Mouse (Mus musculus): ENCODE measurements around the gene Mctp1. TPM values are rescaled to one million over a fixed set of nuclear protein-coding genes. Genes with fewer than 3 reads are reported as not detected.

The Mctp1 gene
- polyA plus RNA-seq, 1 experiment from 2014 or later: 1.3 TPM

DNA sequence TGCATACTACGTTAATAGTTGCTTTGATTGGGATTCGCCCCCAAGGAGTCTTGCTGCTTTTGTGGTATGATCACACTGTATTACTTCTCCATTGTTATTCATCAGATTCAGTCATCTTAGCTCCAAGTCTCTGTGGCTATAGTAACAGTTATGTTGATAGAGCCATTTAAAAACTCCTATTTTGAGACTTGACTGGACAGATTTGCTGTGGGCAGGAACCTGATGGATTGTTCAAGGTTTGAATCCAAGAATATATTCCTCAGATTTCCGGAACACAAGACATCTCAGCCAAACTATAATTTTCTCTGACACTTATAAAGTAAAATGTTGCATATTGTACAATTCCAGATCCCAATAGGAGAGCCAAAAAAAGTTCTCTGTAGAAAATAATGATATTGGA, 443.4 kb downstream of the Mctp1 start:
- H3K4me3 ChIP-seq (ENCODE audit: low read depth, low read length): no peak overlapping the region
- no peaks in the 10 kb centered on the region for H3K4me1 ChIP-seq (ENCODE audit: control insufficient read depth, insufficient read depth, low read length)
- no peak for DNase-seq (ENCODE audit: low spot score)
- 74% methylated on average over 3 of the region's 3 CpGs for WGBS
- H3K4me2 ChIP-seq (ENCODE audit: low read depth, low read length): no peak overlapping the region
- no peaks in the 10 kb centered on the region for H3K36me3 ChIP-seq (ENCODE audit: control insufficient read depth, insufficient read depth, low read length)
- H3K9ac ChIP-seq (ENCODE audit: low read depth, low read length): no peak overlapping the region
- H3K9me3 ChIP-seq (ENCODE audit: control insufficient read depth, low read length): no peaks in the 10 kb centered on the region
- no peak overlapping the region for H3K27ac ChIP-seq (replicated peaks; ENCODE audit: low read depth, low read length)
- ATAC-seq (ENCODE audit: low read depth): no peak
- H3K27me3 ChIP-seq (replicated peaks; ENCODE audit: control insufficient read depth, insufficient read depth, low read length): no peaks in the 10 kb centered on the region

DNA sequence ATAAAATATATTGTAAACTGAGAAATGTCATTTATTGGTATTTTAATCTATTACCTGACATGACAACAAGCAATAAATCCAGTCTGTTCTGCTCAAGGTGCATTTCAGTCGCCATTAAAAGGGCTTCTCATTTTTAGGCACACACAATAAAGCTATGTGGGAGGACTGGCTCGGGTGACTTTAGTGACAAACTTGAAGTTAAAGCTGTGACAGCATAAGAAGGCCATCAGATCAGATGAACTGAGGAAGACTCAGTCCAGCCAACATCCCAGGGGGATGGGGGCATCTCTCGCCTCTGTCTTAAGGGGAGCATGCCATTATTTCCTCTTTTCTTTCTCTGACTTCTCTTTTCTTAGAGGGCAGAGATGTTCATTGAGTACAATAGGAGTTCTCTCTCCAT, 453.7 kb downstream of the Mctp1 start:
- no peaks in the 10 kb centered on the region for H3K9me3 ChIP-seq (ENCODE audit: control insufficient read depth, low read length)
- H3K4me1 ChIP-seq (ENCODE audit: control insufficient read depth, insufficient read depth, low read length): no peaks in the 10 kb centered on the region
- 74% methylated on average over 3 of the region's 3 CpGs for WGBS
- DNase-seq (ENCODE audit: low spot score) (no peak), ATAC-seq (ENCODE audit: low read depth) (no peak)
- H3K27ac ChIP-seq (replicated peaks; ENCODE audit: low read depth, low read length): no peak overlapping the region
- H3K27me3 ChIP-seq (replicated peaks; ENCODE audit: control insufficient read depth, insufficient read depth, low read length): no peaks in the 10 kb centered on the region
- H3K9ac ChIP-seq (ENCODE audit: low read depth, low read length): no peak overlapping the region
- H3K4me2 ChIP-seq (ENCODE audit: low read depth, low read length): no peak overlapping the region
- no peak overlapping the region for H3K4me3 ChIP-seq (ENCODE audit: low read depth, low read length)
- H3K36me3 ChIP-seq (ENCODE audit: control insufficient read depth, insufficient read depth, low read length): no peaks in the 10 kb centered on the region

DNA sequence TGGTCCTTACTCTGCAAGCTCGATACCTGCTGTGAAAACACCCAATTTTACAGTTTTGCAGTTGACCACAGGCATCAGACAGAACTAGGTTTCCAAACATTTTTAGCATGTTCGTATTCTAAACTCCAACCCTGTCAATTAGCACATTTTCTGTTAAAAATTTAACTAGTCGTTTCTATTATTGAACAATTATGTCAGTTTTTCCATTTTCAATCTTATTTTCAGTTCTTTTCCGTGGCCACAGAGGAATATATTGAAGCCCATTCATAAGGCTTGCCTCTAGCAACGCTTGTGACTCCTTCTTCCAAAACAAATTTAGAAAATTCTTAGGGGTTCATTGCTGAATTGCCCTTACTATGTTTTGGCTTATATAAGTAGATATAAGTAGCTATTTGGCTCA, 456.4 kb downstream of the Mctp1 start:
- WGBS: 65% methylated on average over 5 of the region's 5 CpGs
- no peaks in the 10 kb centered on the region for H3K36me3 ChIP-seq (ENCODE audit: control insufficient read depth, insufficient read depth, low read length)
- DNase-seq (ENCODE audit: low spot score) (no peak), ATAC-seq (ENCODE audit: low read depth) (no peak)
- no peaks in the 10 kb centered on the region for H3K9me3 ChIP-seq (ENCODE audit: control insufficient read depth, low read length)
- H3K4me1 ChIP-seq (ENCODE audit: control insufficient read depth, insufficient read depth, low read length): no peaks in the 10 kb centered on the region
- H3K4me2 ChIP-seq (ENCODE audit: low read depth, low read length): no peak overlapping the region
- H3K4me3 ChIP-seq (ENCODE audit: low read depth, low read length): no peak overlapping the region
- no peak overlapping the region for H3K27ac ChIP-seq (replicated peaks; ENCODE audit: low read depth, low read length)
- no peak overlapping the region for H3K9ac ChIP-seq (ENCODE audit: low read depth, low read length)
- H3K27me3 ChIP-seq (replicated peaks; ENCODE audit: control insufficient read depth, insufficient read depth, low read length): no peaks in the 10 kb centered on the region

DNA sequence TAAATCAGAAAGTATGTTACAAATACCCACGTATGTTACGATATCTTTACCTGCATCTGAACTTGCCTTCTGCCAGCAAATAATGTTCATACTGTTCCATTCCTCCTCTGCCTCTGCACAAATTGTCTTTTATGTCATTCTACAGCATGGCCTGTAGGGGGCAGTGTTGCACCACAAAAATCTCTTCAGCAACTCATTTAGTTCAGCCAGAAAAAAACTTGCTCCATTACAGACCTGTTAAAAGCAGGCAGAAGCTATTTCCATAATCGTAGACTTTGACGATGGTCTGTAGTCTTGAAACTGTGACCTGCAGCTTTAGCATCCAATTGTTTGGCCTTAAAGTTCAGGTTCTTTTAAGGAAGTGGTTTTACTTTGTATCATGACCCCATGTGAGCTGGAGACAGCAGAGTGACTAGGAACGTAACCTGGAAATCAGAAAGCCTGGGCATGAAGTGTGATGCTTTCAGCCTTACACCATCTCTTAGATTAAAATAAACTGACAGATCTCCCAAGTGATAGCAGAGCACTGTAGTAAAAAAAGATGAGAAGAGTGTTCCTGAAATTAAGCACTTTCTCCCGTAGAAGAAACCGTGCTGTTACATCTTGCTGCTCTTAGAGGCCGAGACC, 460.4 kb downstream of the Mctp1 start:
- Histone ChIP-seq H3K36me3 (ENCODE audit: control insufficient read depth, insufficient read depth, low read length) (no peaks in the 10 kb centered on the region), H3K27ac (replicated peaks; ENCODE audit: low read depth, low read length) (no peak overlapping the region), H3K4me3 (ENCODE audit: low read depth, low read length) (no peak overlapping the region), H3K9ac (ENCODE audit: low read depth, low read length) (no peak overlapping the region), H3K4me1 (ENCODE audit: control insufficient read depth, insufficient read depth, low read length) (no peaks in the 10 kb centered on the region), H3K27me3 (replicated peaks; ENCODE audit: control insufficient read depth, insufficient read depth, low read length) (no peaks in the 10 kb centered on the region), H3K4me2 (ENCODE audit: low read depth, low read length) (no peak overlapping the region), H3K9me3 (ENCODE audit: control insufficient read depth, low read length) (no peaks in the 10 kb centered on the region)
- 0 out of 2 replicates have a peak, but pooled peaks have one; percentile 41 for ATAC-seq (ENCODE audit: low read depth)
- WGBS: 48% methylated on average over 8 of the region's 8 CpGs
- DNase-seq (ENCODE audit: low spot score): peak; percentile 72

DNA sequence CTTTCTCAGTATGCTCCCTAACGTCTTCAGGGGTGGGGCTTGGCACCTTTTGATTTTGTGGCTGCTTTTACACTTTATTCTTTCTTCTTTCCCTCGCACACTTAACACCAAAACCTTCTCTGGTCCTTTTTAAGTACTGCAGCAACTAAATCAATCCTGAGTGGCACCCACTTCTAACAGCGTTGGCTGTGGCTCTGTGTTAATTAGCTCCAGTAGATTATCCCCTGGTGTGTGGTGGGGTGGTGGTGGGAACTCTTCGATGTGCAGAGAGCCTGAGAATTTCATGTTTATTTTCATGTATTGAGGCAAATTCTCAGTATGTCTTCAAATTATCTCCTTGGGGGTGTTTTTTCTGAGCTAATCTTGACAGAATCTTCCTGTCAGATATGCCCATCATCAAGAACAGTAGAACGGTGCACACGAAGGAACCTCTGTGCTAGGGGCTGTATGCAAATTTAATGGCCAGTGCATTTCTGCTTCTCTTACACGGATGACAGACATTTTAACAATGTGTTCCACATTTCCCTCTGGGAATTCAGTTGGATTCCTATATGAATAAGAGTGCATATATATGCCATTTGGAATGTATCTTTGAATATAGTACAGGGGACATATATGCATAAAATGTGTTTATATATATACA, 466.2 kb downstream of the Mctp1 start:
- ATAC-seq (ENCODE audit: low read depth) (no peak), DNase-seq (ENCODE audit: low spot score) (no peak)
- Histone ChIP-seq H3K36me3 (ENCODE audit: control insufficient read depth, insufficient read depth, low read length) (no peaks in the 10 kb centered on the region), H3K4me2 (ENCODE audit: low read depth, low read length) (no peak overlapping the region), H3K4me3 (ENCODE audit: low read depth, low read length) (no peak overlapping the region), H3K9me3 (ENCODE audit: control insufficient read depth, low read length) (no peaks in the 10 kb centered on the region), H3K27ac (replicated peaks; ENCODE audit: low read depth, low read length) (no peak overlapping the region), H3K9ac (ENCODE audit: low read depth, low read length) (no peak overlapping the region), H3K27me3 (replicated peaks; ENCODE audit: control insufficient read depth, insufficient read depth, low read length) (no peaks in the 10 kb centered on the region), H3K4me1 (ENCODE audit: control insufficient read depth, insufficient read depth, low read length) (no peaks in the 10 kb centered on the region)
- WGBS: 40% methylated on average over 7 of the region's 7 CpGs

DNA sequence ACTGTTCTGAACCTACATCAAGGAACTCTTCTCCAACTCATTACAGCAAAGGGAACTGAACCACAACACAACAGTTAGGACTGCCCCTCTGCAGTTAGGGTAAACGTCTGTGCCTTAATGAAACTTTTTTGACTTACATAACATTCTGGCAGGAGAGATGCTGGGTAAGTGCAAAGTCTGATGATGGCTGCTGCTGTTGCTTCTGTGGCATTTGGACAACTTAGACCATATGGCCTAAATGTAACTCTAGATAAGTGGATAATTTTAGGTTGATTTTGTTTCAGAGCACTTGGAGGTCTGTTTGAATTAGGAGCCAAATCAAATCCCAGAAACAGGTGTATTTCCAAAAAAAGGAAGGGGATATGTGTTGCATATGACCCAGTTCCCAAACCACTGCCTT, 470.0 kb downstream of the Mctp1 start:
- Histone ChIP-seq H3K27me3 (replicated peaks; ENCODE audit: control insufficient read depth, insufficient read depth, low read length) (no peaks in the 10 kb centered on the region), H3K9ac (ENCODE audit: low read depth, low read length) (no peak overlapping the region), H3K4me3 (ENCODE audit: low read depth, low read length) (no peak overlapping the region), H3K27ac (replicated peaks; ENCODE audit: low read depth, low read length) (no peak overlapping the region), H3K9me3 (ENCODE audit: control insufficient read depth, low read length) (no peaks in the 10 kb centered on the region), H3K4me1 (ENCODE audit: control insufficient read depth, insufficient read depth, low read length) (no peaks in the 10 kb centered on the region), H3K4me2 (ENCODE audit: low read depth, low read length) (no peak overlapping the region), H3K36me3 (ENCODE audit: control insufficient read depth, insufficient read depth, low read length) (no peaks in the 10 kb centered on the region)
- WGBS: 6% methylated on average over 1 of the region's 1 CpGs
- no peak for DNase-seq (ENCODE audit: low spot score)
- ATAC-seq (ENCODE audit: low read depth): no peak

DNA sequence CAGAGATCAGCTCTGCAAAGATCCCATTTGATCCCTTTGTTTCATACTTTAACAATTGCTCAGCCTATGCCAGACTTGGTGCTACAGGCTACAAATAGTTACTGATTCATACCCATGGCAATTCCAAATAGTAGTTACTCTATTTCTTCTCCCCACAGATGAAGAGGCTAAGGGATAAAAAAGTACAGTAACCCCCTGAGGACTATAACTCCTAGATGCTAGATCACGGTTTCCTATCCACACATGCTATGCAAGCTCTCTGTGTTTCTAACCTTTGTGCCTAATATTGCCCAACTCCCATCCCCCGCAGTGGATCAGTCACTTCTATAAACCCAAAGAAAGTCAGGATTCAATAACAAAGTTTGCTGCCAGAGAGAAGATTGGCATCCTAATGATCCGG, 470.7 kb downstream of the Mctp1 start:
- Histone ChIP-seq H3K27me3 (replicated peaks; ENCODE audit: control insufficient read depth, insufficient read depth, low read length) (no peaks in the 10 kb centered on the region), H3K9me3 (ENCODE audit: control insufficient read depth, low read length) (no peaks in the 10 kb centered on the region), H3K9ac (ENCODE audit: low read depth, low read length) (no peak overlapping the region), H3K4me2 (ENCODE audit: low read depth, low read length) (no peak overlapping the region), H3K4me3 (ENCODE audit: low read depth, low read length) (no peak overlapping the region), H3K4me1 (ENCODE audit: control insufficient read depth, insufficient read depth, low read length) (no peaks in the 10 kb centered on the region), H3K36me3 (ENCODE audit: control insufficient read depth, insufficient read depth, low read length) (no peaks in the 10 kb centered on the region), H3K27ac (replicated peaks; ENCODE audit: low read depth, low read length) (no peak overlapping the region)
- WGBS: 51% methylated on average over 3 of the region's 3 CpGs
- ATAC-seq (ENCODE audit: low read depth): no peak
- no peak for DNase-seq (ENCODE audit: low spot score)

DNA sequence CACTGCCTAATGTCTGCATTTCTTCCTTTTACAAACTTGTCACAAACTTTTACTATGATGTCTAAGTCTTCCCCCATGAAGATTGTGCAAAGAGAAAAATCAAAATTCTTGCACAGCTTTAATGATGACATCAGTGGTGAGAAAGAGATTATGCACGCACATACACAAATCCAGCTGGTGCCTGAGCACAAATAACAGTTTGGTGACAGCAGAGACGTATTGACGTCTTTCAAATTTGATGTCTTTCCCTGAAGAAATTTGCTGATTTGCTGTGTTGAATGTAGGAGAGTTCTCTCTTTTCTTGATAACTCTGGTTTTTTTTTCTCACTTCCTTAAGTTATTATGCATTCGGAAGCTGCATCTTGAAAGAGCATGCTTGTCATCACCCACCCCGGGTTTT, 472.7 kb downstream of the Mctp1 start:
- Histone ChIP-seq H3K4me1 (ENCODE audit: control insufficient read depth, insufficient read depth, low read length) (no peaks in the 10 kb centered on the region), H3K27me3 (replicated peaks; ENCODE audit: control insufficient read depth, insufficient read depth, low read length) (no peaks in the 10 kb centered on the region), H3K4me3 (ENCODE audit: low read depth, low read length) (no peak overlapping the region), H3K27ac (replicated peaks; ENCODE audit: low read depth, low read length) (no peak overlapping the region), H3K4me2 (ENCODE audit: low read depth, low read length) (no peak overlapping the region), H3K36me3 (ENCODE audit: control insufficient read depth, insufficient read depth, low read length) (no peaks in the 10 kb centered on the region), H3K9me3 (ENCODE audit: control insufficient read depth, low read length) (no peaks in the 10 kb centered on the region), H3K9ac (ENCODE audit: low read depth, low read length) (no peak overlapping the region)
- WGBS: 64% methylated on average over 5 of the region's 5 CpGs
- no peak for ATAC-seq (ENCODE audit: low read depth)
- no peak for DNase-seq (ENCODE audit: low spot score)

DNA sequence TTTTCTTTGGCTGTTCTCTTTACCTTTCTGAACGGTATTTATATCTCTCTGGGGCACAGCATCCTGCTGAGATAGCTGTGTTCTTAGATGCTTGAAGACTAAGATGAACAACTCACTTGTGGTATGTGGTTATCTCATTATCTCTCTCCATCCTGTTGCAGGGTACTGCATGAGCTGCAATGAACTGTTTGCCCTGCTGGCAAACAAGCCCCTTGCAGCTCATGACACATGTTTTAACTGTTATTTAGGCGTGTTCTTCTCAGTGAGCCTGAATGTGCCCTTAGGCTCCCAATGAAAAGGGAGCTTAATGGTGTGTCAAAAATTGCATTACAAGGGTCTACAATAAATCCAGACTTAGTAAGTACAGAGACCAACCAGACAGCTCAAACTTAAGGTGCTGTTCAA, 473.7 kb downstream of the Mctp1 start:
- H3K27ac ChIP-seq (replicated peaks; ENCODE audit: low read depth, low read length): no peak overlapping the region

More for the DNA sequence above, 473.7 kb downstream of the Mctp1 start:
- H3K27me3 ChIP-seq (replicated peaks; ENCODE audit: control insufficient read depth, insufficient read depth, low read length): no peaks in the 10 kb centered on the region
- no peaks in the 10 kb centered on the region for H3K36me3 ChIP-seq (ENCODE audit: control insufficient read depth, insufficient read depth, low read length)
- whole genome bisulfite sequencing: 19% methylated on average over 2 of the region's 2 CpGs
- H3K9ac ChIP-seq (ENCODE audit: low read depth, low read length): no peak overlapping the region
- ATAC-seq (ENCODE audit: low read depth) (0 out of 2 replicates have a peak, but pooled peaks have one; percentile 15), DNase-seq (ENCODE audit: low spot score) (no peak)
- no peaks in the 10 kb centered on the region for H3K9me3 ChIP-seq (ENCODE audit: control insufficient read depth, low read length)
- H3K4me3 ChIP-seq (ENCODE audit: low read depth, low read length): no peak overlapping the region
- H3K4me2 ChIP-seq (ENCODE audit: low read depth, low read length): no peak overlapping the region
- no peaks in the 10 kb centered on the region for H3K4me1 ChIP-seq (ENCODE audit: control insufficient read depth, insufficient read depth, low read length)
